Mouse (Mus musculus) cerebellum, adult 2 months (tissue): ENCODE measurements at regions not wholly inside any gene's neighbourhood (a gene's known extent, or its start where the extent isn't known, plus 50 kb on each side); places are given as distances from the start of the nearest gene placed in this dataset.
A peak's percentile ranks its signal among the peaks of the same experiment; 100 is the strongest.

ENCODE experiments used
- DNase-seq, 2 experiments: peaks; one replicate each; pipeline ENCODE4 v3.0.0; 2021
- H3K27ac ChIP-seq: fragments of 200-500 bp; 2 replicates; pipeline ENCODE4 v1.5.1; 2012; ENCODE audit warnings: low read length, control low read depth, inconsistent platforms; ENCODE audit not compliant: insufficient read depth
- H3K27me3 ChIP-seq: fragments of 200-500 bp; 2 replicates; pipeline ENCODE4 v1.6.1; 2012; ENCODE audit warnings: inconsistent platforms, mild to moderate bottlenecking, low read length, moderate library complexity; ENCODE audit not compliant: control insufficient read depth, insufficient read depth
- H3K4me1 ChIP-seq: fragments of 200-500 bp; 2 replicates; pipeline ENCODE4 v1.6.1; 2011; ENCODE audit warnings: low read length; ENCODE audit not compliant: control insufficient read depth, insufficient read depth
- H3K4me3 ChIP-seq: fragments of 200-500 bp; replicated peaks from 2 replicates; pipeline ENCODE3; 2011; ENCODE audit warnings: mild to moderate bottlenecking, low read depth, low read length, control low read depth; ENCODE audit not compliant: insufficient read depth
- CTCF ChIP-seq: fragments of 200-500 bp; IDR thresholded peaks from 2 replicates; pipeline ENCODE4 v1.5.1; 2011; ENCODE audit warnings: low read depth, mild to moderate bottlenecking, control low read depth, low read length, moderate library complexity, borderline replicate concordance; ENCODE audit not compliant: insufficient read depth
- POLR2A ChIP-seq: fragments of 200-500 bp; IDR thresholded peaks from 2 replicates; pipeline ENCODE4 v1.6.1; 2011; ENCODE audit warnings: low read length, control low read depth, borderline replicate concordance; ENCODE audit not compliant: insufficient read depth
- WGBS: fragments of 180-500 bp; shearing (Covaris S2); methylation state at CpG from one replicate; pipeline ENCODE4 v1.1.7; 2018; 5-methylcytosine and 5-hydroxymethylcytosine counted together

DNA sequence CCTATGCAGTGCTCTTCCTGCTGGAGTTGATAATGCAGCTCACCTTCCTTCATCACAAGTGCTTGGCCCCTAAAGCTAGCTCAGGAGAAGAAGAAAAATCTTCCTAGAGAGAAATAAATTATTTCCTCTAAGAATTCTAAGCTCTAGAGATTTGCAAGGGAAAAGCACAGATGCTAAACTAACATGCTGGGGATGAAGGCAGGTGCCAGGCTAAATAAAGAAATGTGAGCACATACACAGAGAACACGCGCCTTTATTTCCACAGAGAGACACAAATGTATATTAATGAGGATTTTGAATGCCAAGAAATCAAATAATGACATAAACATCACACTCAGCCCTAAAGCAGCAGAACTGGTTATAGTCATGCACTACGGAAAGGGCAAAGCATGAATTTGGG lies 229.5 kb upstream of the Mamld1 start:
- TF ChIP-seq CTCF (no peak), POLR2A (no peak)
- Histone ChIP-seq H3K27me3 (no peaks in the 10 kb centered on the region), H3K27ac (no peak overlapping the region), H3K4me3 (no peak overlapping the region), H3K4me1 (peaks cover 14% of the 10 kb centered on the region; the same call in 1 of the 2 replicates)
- 34% methylated on average over 3 of the region's 3 CpGs for WGBS
- peak in 1 of 2 experiments; percentile 23 for DNase-seq

DNA sequence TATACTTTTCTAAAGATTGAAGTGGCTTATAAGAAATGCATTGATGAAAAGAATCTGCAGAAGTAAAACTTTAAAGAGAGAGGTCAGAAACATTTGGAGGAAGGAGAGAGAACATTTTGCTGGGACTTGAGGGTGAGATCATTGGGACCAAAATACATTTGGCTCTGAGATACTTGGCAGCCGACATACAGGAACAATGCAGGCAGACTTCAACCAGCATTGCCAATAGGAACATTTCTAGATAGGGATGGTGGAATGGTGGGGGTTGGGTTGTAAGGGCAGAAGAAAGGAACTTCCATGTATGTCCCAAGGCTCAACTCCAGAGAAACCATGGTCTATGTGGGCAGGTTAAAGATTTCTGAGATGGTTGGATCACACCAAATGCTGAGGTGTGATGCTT lies 232.3 kb upstream of the Mamld1 start:
- WGBS: 11% methylated on average over 1 of the region's 1 CpGs
- Histone ChIP-seq H3K4me1 (peaks cover 14% of the 10 kb centered on the region; the same call in 1 of the 2 replicates), H3K27ac (no peak overlapping the region; the same call in 1 of the 2 replicates), H3K27me3 (no peaks in the 10 kb centered on the region), H3K4me3 (no peak overlapping the region)
- no peak for TF ChIP-seq POLR2A
- DNase-seq: peak; percentile 38 to 78

DNA sequence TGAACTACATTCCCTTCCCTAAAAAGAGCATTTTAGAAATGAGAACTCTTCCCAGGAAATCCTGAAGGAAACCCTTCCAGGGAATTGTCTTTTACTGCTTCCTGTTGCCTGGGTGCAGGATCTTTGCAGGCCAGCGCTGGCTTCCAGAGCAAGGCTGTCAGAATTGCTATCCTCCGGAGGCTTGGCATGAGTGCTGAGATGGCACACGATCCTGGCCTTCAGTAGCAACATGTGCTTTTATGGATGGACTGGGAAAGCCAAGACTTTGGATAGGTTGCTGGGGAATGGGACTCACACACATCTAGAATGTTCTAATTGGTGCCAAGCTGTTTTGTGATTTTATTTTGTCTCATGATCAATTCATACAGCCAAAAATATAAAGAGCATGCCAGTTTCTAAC lies 233.4 kb upstream of the Mamld1 start:
- no peak overlapping the region for H3K4me3 ChIP-seq
- no peak for TF ChIP-seq CTCF
- no peak for TF ChIP-seq POLR2A
- no peaks in the 10 kb centered on the region for H3K27me3 ChIP-seq
- H3K27ac ChIP-seq: no peak overlapping the region
- peak; percentile 44 to 70 for DNase-seq
- peaks cover 14% of the 10 kb centered on the region; the same call in 1 of the 2 replicates for H3K4me1 ChIP-seq
- whole genome bisulfite sequencing: 1% methylated on average over 3 of the region's 3 CpGs

DNA sequence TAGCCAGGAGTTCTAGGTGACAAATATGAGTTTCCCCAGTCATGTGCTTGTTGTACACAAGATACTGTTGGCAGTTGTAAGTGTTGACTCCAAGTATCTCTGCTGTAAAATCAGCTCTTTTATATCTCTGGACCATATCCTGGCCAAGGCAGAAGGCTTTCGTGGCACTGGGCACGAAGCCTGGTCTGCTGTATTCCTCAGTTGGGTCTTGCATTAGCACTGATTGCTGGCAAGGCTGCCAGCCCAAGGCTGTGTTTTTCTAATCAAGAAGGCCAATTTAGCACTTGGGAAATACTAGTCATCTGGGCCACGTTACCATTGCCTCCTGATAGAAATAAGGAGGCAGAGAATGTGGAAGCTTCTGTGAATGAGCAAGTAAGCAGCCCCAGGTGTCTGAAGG lies 258.3 kb upstream of the Mamld1 start:
- WGBS: 16% methylated on average over 3 of the region's 3 CpGs
- H3K27ac ChIP-seq: no peak overlapping the region
- no peaks in the 10 kb centered on the region for H3K4me1 ChIP-seq
- H3K4me3 ChIP-seq: no peak overlapping the region
- H3K27me3 ChIP-seq: no peaks in the 10 kb centered on the region
- DNase-seq: peak in 1 of 2 experiments; percentile 14
- TF ChIP-seq CTCF (no peak), POLR2A (no peak)

DNA sequence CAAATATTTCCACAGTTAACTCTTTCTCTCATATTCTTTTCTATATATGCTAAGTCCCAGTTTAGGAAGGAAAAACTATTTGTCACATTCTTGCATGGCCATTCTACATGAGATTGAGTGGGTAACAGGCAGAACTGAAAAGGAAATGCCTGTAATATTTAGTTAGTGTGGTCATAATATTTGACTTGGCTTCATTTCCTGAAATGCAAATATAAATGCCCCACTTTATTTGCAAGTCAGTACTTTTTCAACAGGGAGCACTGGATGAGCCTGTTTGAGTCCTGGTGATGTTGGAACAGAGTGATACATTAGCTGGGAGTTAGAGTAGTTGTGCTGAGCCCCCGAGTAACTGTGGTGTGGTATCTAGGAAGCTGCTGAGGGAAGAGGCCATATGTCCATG lies 285.9 kb upstream of the Tmem185a start:
- Histone ChIP-seq H3K4me1 (no peaks in the 10 kb centered on the region), H3K27me3 (no peaks in the 10 kb centered on the region), H3K4me3 (no peak overlapping the region), H3K27ac (no peak overlapping the region)
- no peak for TF ChIP-seq POLR2A
- no peak for TF ChIP-seq CTCF
- 35% methylated on average over 1 of the region's 1 CpGs for WGBS
- no peak for DNase-seq

DNA sequence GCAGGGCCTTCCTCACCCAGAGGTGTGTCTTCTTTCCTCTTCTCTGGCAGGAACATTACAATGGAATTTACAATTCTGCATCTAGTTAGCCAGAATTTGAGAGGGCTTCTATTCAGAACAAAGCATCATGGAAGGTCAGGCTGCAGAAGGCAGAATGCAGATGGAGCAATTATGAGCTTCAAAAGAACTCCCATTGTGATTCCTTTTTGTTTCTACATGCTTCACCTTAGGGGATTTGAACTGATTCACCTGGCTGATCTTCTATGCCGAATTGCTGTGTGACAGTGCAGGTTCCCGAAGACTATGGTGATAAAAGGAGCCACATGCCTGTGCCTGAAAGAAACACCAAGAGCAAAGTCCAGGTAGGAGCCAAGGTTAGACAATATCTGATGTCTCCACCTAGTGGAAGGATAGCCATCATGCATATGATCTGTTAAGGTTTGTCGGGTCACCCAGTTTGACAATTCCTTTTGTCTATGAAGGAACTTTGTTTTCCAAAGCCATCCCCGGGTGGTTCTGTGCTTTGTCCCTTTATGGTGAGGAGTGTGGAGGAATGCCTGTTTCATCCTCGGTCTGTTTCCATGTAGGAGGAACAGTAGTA lies 236.1 kb upstream of the Tmem185a start:
- no peak overlapping the region for H3K4me3 ChIP-seq
- H3K4me1 ChIP-seq: no peaks in the 10 kb centered on the region
- no peak overlapping the region for H3K27ac ChIP-seq
- DNase-seq: peak in 1 of 2 experiments; percentile 1
- TF ChIP-seq CTCF (no peak), POLR2A (no peak)
- WGBS: 52% methylated on average over 5 of the region's 5 CpGs
- H3K27me3 ChIP-seq: no peaks in the 10 kb centered on the region

DNA sequence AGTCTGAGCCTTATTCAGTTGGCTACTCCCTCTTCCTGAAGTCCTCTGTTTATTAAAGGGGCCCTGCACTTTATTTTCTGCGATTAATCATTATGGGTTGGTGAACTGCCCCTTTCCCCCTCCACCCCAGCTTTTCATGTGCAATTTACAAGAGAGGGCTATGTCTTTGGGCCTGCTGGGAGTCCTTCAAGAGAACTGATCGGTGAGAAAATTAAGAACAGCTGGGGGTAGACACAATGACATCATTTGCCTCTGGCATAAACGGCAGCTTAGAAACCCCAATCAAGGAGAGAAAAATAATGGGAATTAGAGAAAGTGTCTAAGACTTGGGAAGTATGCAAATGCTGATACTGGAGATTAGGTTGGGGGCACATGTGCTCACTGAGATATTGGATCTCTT lies 205.2 kb upstream of the Tmem185a start:
- no peaks in the 10 kb centered on the region for H3K4me1 ChIP-seq
- TF ChIP-seq POLR2A (no peak), CTCF (no peak)
- DNase-seq: no peak
- WGBS: 24% methylated on average over 3 of the region's 3 CpGs
- H3K27ac ChIP-seq: no peak overlapping the region
- H3K27me3 ChIP-seq: no peaks in the 10 kb centered on the region
- H3K4me3 ChIP-seq: no peak overlapping the region

DNA sequence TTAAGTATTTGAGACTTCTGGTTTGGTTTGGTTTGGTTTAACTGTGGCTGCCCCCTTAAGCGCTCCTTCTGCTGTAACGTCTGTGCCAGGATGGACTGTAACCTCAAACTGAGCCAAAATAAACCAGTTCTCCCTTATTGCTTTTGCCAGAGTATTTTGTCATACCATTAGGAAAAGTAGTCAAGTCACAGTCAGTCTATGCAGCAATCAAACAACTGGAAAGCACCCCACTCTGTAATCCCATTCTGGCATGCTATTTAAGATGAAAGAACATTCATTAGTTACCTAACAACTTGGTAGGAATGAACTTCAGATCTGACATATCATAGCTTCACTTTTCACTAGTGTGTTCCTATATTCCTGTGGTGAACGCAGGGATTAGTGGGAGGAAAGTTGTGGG lies 190.1 kb upstream of the Tmem185a start:
- no peak for DNase-seq
- Histone ChIP-seq H3K27ac (no peak overlapping the region), H3K4me1 (no peaks in the 10 kb centered on the region), H3K27me3 (no peaks in the 10 kb centered on the region), H3K4me3 (no peak overlapping the region)
- no peak for TF ChIP-seq POLR2A
- TF ChIP-seq CTCF: no peak
- 83% methylated on average over 3 of the region's 3 CpGs for WGBS
